In genomic region chr3:127694802-127695771, GRCm38 (mm10) we compare ENCODE assay signal across 7 mouse cellular contexts.
A peak's percentile ranks its signal among the peaks of the same experiment; 100 is the strongest.
DNase-seq lines count a peak whose midpoint lies in the region; ATAC-seq lines count a peak whose summit lies in the region.

No protein-coding gene starts in this region.

- H3K36me3 ChIP-seq in embryonic facial prominence, embryonic 10.5 days (replicated peaks): no peaks in the 10 kb centered on the region
- no peaks in the 10 kb centered on the region for H3K36me3 ChIP-seq in hindbrain, embryonic 12.5 days
- no peaks in the 10 kb centered on the region for H3K36me3 ChIP-seq in neural tube, embryonic 11.5 days (ENCODE audit: control insufficient read depth, insufficient read depth, low read length)

- H3K9ac ChIP-seq in hindbrain, embryonic 12.5 days: peak overlapping the region; percentile 59; the same call in 1 of the 2 replicates
- H3K9ac ChIP-seq in neural tube, embryonic 11.5 days (ENCODE audit: low read length): peak overlapping the region; percentile 49; the same call in 1 of the 2 replicates

- WGBS in embryonic facial prominence, embryonic 10.5 days: 7% methylated on average over 43 of the region's 43 CpGs
- 6% methylated on average over 43 of the region's 43 CpGs for WGBS in hindbrain, embryonic 12.5 days
- 7% methylated on average over 43 of the region's 43 CpGs for WGBS in neural tube, embryonic 11.5 days

- H3K4me3 ChIP-seq in embryonic facial prominence, embryonic 10.5 days: peak overlapping the region; percentile 57
- peak overlapping the region; percentile 35 for H3K4me3 ChIP-seq in hindbrain, embryonic 12.5 days
- H3K4me3 ChIP-seq in neural tube, embryonic 11.5 days (ENCODE audit: low read depth, low read length): peak overlapping the region; percentile 31

- DNase-seq in kidney, postnatal 4 days: peak; percentile 5 to 13
- no peak for DNase-seq in kidney, adult 9 months
- peak; percentile 58 for DNase-seq in embryonic facial prominence, embryonic 10.5 days (ENCODE audit: low spot score)
- peak; percentile 44 for DNase-seq in neural tube, embryonic 11.5 days (ENCODE audit: low spot score)
- no peak for DNase-seq in right cerebral cortex, postnatal 14 days

- peak overlapping the region; percentile 73 for H3K4me2 ChIP-seq in hindbrain, embryonic 12.5 days (replicated peaks)
- peak overlapping the region; percentile 79 for H3K4me2 ChIP-seq in neural tube, embryonic 11.5 days (ENCODE audit: low read depth)

- peak; percentile 61; the same call in 1 of the 2 replicates for ATAC-seq in hindbrain, embryonic 12.5 days (ENCODE audit: low FRiP score)
- peak; percentile 26; the same call in 1 of the 2 replicates for ATAC-seq in neural tube, embryonic 11.5 days (ENCODE audit: insufficient read depth, low FRiP score, low TSS enrichment)
- ATAC-seq in megakaryocyte progenitor cell, adult 5-6 weeks (replicated peaks; ENCODE audit: poor library complexity): no peak

- peaks cover 82% of the 10 kb centered on the region for H3K27me3 ChIP-seq in embryonic facial prominence, embryonic 10.5 days (replicated peaks; ENCODE audit: low read depth, poor library complexity, severe bottlenecking)
- peaks cover 42% of the 10 kb centered on the region for H3K27me3 ChIP-seq in hindbrain, embryonic 12.5 days
- peaks cover 26% of the 10 kb centered on the region for H3K27me3 ChIP-seq in neural tube, embryonic 11.5 days (ENCODE audit: control insufficient read depth, insufficient read depth, low read length)

- no peaks in the 10 kb centered on the region for H3K9me3 ChIP-seq in embryonic facial prominence, embryonic 10.5 days
- no peaks in the 10 kb centered on the region for H3K9me3 ChIP-seq in hindbrain, embryonic 12.5 days (replicated peaks)
- H3K9me3 ChIP-seq in neural tube, embryonic 11.5 days (ENCODE audit: control insufficient read depth, low read length): no peaks in the 10 kb centered on the region

- peaks cover 23% of the 10 kb centered on the region for H3K4me1 ChIP-seq in embryonic facial prominence, embryonic 10.5 days
- peaks cover 8% of the 10 kb centered on the region; the same call in 1 of the 2 replicates for H3K4me1 ChIP-seq in hindbrain, embryonic 12.5 days
- peaks cover 5% of the 10 kb centered on the region for H3K4me1 ChIP-seq in neural tube, embryonic 11.5 days (ENCODE audit: control insufficient read depth, insufficient read depth, low read length)

- H3K27ac ChIP-seq in embryonic facial prominence, embryonic 10.5 days (replicated peaks): peak overlapping the region; percentile 76
- no peak overlapping the region for H3K27ac ChIP-seq in hindbrain, embryonic 12.5 days
- no peak overlapping the region for H3K27ac ChIP-seq in neural tube, embryonic 11.5 days (ENCODE audit: low read depth, low read length)

Comparison
In these comparisons a context has a peak if more than half of its experiments do, and no peak if none do; other contexts are left out.
1. DNase-seq: peak in kidney, postnatal 4 days (2 of 2), embryonic facial prominence, embryonic 10.5 days (single experiment) and neural tube, embryonic 11.5 days (single experiment); none in kidney, adult 9 months (single experiment) and right cerebral cortex, postnatal 14 days (single experiment).
2. Peak in every context shown above with its lines, with median percentiles within 50 percentile points of each other: H3K4me3 ChIP-seq.